Mouse (Mus musculus) mouse trophoblast stem cell (cell line): ENCODE data around the gene Nlrp6.
"Not testable (repeated sequence)": the region's sequence is repeated elsewhere in the genome, so short reads cannot be mapped to it uniquely, and the experiment has no call there.

Experiments
- in situ Hi-C, 2 experiments: fragments of 300-500 bp; cut with MseI, MboI; formaldehyde crosslinking; loops; 2 replicates in 1 of 2; 3 replicates in 1 of 2; pipeline ENCODE4 v1.15.1; 2025

The Nlrp6 gene

DNA sequence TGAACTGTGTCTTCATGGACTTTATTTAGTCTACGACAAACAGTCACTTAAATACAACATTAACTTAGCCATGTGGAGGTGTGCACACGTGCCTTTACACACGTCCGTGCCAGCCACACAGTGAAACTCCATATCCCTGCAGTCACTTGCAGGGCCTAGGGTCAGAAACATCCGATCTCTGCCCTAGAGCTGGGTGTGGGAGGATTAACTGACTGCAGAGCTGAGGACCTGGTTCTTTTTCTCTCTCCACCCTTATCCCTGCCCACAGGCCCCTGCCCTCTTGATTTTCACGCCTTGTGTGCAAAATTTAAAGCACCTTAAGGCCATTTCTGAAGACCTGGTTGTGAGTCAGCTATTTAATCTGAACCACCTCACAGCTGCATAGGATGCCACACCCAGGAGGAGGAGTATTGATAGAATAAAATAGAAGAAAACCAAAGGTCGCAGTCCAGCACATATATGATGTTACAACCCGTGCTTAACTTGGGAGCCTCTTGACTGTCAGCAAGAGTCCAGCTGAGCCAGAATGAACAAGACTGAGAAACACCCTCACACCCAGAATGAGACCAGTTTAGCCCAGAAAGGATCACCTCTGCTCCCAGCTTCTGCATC lies at the start of gene Nlrp6:
Gene Nlrp6 (plus strand): TSS at position 485 of the 612 bp plus-strand sequence.
- in situ Hi-C loops: no loop called here

GRCm38 (mm10) chr7:140874224-140874623 lies 46.5 kb upstream of the Nlrp6 start:
- in situ Hi-C loops: no loop called here

- in situ Hi-C loops: no loop called here
Observed at GRCm38 (mm10) chr7:140877364-140877763, 43.3 kb upstream of the Nlrp6 start.

DNA sequence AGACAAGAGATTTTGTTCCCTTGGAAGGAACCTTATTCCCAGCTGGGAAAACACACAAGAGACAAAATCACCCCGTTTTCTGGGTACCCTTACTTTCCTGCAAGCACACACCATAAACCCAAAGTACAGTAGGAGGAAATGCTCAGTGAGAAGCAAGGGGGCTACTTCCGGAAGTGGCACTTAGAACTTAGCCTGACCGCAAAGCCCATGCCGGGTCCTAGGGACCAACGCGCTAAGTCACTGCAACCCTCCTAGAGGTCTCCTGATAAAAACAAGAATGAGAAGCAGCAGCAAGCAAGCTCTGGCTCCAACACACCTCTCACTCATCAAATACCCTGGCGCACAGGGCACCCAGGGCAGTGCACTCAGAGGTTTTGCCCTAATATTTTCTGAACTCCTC lies 41.3 kb upstream of the Nlrp6 start:
- in situ Hi-C loops: no loop called here

GRCm38 (mm10) chr7:140880419-140880818 lies 40.3 kb upstream of the Nlrp6 start:
- in situ Hi-C loops: no loop called here

- in situ Hi-C loops: no loop called here
Observed at GRCm38 (mm10) chr7:140880865-140881515, 39.7 kb upstream of the Nlrp6 start.

- in situ Hi-C loops: no loop called here
Observed at GRCm38 (mm10) chr7:140881696-140882468, 38.8 kb upstream of the Nlrp6 start, which contains the start of the genes Psmd13 and Sirt3. Gene Psmd13, plus strand, starts transcription at chr7:140881968. Gene Sirt3, minus strand, starts transcription at chr7:140882309.

- in situ Hi-C loops: no loop called here
Observed at GRCm38 (mm10) chr7:140882469-140882803, 38.3 kb upstream of the Nlrp6 start.

DNA sequence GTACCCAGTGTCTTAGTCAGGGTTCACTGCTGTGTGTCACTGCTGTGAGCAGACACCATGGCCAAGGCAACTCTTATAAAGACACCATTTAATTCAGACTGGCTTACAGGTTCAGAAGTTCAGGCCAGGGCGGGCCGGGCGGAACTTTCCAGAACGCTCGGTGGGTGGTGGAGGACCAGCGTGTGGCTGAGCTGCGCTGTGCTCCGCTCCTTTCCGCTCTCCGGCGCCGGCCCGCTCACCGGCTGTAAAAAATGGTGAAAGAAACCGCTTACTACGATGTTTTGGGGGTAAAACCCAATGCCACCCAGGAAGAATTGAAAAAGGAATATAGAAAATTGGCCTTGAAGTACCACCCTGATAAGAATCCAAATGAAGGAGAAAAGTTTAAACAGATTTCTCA lies 30.1 kb upstream of the Nlrp6 start:
- in situ Hi-C loops: not testable (repeated sequence)

DNA sequence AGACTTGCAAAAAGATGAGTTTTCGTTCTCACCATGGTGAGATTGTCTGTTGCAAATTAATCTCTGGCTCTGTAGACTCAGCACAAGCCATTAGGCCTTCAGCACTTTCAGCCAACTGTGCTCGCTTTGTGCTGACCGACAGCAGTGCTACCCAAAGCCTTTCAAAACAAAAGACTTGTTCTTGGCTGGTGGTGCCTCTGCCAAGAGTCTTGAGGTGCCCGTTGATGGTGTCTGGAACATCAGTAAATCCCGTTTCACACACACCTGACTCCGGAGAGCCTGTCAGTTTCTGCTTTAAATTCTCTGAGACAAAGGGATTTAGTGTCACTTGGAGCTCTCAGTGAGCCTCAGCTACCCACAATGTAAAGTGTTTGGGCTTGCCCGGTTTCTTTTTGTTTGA lies 26.7 kb upstream of the Nlrp6 start:
- in situ Hi-C loops: no loop called here

GRCm38 (mm10) chr7:140894611-140895010 lies 26.1 kb upstream of the Nlrp6 start:
- in situ Hi-C loops: no loop called here

DNA sequence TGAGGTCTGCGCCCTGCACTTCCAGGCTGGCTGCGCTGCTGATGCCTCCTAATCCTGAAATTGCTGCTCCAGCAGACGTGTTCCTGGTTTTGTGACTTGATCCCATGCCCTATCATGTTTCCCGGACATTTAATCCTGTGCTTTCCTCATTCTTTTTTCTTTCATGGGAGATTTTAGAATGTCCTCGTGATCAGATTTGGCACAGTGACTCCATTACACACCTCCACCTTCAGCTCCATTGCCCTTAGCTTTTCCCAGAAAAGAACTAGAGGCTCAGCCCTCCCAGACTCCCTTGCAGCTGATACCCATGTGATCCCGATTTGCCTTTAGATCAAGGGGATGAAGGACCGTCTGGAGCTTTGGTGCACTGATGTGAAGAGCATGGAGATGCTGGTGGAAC lies 22.8 kb upstream of the Nlrp6 start:
- in situ Hi-C loops: no loop called here

- in situ Hi-C loops: no loop called here
Observed at GRCm38 (mm10) chr7:140899121-140899520, 21.6 kb upstream of the Nlrp6 start.

GRCm38 (mm10) chr7:140900220-140900619 lies 20.5 kb upstream of the Nlrp6 start, which contains the start of gene Cox8b:
Gene Cox8b, minus strand, starts transcription at chr7:140900446.
- in situ Hi-C loops: loop anchor here (5.0 kb wide), 2 partner anchors 53 to 58 kb away; partner anchors contain the start of genes Odf3 (in 1 of the 2) and Scgb1c1 (in 1 of the 2)

GRCm38 (mm10) chr7:140902036-140902875 lies 18.4 kb upstream of the Nlrp6 start:
- in situ Hi-C loops: loop anchor here (5.0 kb wide), 2 partner anchors 55 to 60 kb away; partner anchors contain the start of genes Odf3 (in 1 of the 2) and Scgb1c1 (in 1 of the 2)

- in situ Hi-C loops: loop anchor here (5.0 kb wide), 2 partner anchors 56 to 61 kb away; partner anchors contain the start of genes Odf3 (in 1 of the 2) and Scgb1c1 (in 1 of the 2)
Observed at GRCm38 (mm10) chr7:140903212-140903611, 17.5 kb upstream of the Nlrp6 start.

GRCm38 (mm10) chr7:140905642-140906081 lies 15.0 kb upstream of the Nlrp6 start:
- in situ Hi-C loops: no loop called here

DNA sequence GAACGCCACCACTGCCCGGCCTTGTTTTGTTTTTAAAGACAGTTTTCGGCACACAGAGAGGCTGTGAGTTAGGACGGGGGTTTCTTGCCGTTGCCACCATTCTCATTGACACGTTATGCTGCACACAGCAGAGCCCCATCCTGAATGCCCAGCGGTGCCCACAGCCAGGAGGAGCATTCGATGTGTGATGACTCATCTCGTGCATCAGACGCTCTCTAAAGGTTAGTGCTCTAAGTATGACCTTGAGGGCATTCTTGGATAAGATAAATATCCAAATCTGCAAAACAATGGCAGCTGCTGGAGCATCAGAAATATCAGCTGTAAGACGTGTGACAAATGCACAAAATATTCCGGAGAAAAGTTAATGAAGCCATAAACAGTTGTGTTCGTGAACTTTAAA lies 13.6 kb upstream of the Nlrp6 start:
- in situ Hi-C loops: no loop called here

- in situ Hi-C loops: no loop called here
Observed at GRCm38 (mm10) chr7:140907697-140908096, 13.0 kb upstream of the Nlrp6 start.

DNA sequence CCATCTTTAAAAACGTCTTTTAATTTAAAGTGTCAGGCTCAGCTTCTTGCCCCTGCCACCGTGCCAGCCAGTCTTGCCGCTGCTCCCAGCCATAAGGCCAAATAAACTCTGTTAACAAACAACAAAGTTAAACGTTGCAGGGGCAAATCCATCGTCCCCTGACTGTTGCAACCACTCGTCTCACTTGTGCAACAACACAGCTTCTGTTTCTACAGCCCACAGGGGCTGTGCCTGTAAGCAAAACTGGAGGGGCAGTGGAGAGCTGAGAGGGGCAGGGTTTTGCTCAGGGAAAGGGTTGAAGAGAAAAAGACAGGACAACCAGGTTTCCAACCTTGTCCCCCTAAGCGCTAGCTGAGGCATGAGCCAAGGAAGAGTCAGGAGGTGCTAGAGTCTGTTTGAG lies 12.5 kb upstream of the Nlrp6 start:
- in situ Hi-C loops: no loop called here

DNA sequence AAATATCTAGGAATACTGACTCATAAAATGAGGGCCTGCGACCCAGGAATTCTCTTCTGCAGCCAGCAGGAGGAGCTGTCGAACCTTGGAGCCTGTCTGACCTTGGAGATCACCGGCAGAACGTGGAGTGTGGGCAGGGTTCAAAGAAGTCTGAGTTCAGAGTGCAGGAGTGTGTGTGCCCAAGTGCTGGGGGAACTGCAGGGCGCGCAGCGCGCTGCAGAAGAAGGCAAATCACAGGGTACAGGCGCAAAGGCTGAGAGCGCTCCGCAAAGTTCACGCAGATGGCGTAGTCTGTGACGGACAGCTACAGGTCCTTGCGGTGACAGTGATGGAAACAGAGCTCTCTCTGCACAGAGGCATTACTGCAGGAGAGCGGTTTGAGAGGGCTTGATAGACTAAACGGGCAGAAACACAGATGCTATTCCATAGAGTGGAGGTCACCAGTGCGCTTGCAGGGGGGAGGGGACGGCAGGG lies 12.0 kb upstream of the Nlrp6 start:
- in situ Hi-C loops: no loop called here
